Mouse (Mus musculus) fat pad, adult 2 months (tissue): ENCODE data around the gene Gm5447.
A peak's percentile ranks its signal among the peaks of the same experiment; 100 is the strongest.

Experiments used
- DNase-seq: peaks from one replicate; pipeline ENCODE4 v3.0.0-alpha.2; 2011; ENCODE audit warnings: low read depth, low spot score; ENCODE audit errors: extremely low read depth

The Gm5447 gene

DNA sequence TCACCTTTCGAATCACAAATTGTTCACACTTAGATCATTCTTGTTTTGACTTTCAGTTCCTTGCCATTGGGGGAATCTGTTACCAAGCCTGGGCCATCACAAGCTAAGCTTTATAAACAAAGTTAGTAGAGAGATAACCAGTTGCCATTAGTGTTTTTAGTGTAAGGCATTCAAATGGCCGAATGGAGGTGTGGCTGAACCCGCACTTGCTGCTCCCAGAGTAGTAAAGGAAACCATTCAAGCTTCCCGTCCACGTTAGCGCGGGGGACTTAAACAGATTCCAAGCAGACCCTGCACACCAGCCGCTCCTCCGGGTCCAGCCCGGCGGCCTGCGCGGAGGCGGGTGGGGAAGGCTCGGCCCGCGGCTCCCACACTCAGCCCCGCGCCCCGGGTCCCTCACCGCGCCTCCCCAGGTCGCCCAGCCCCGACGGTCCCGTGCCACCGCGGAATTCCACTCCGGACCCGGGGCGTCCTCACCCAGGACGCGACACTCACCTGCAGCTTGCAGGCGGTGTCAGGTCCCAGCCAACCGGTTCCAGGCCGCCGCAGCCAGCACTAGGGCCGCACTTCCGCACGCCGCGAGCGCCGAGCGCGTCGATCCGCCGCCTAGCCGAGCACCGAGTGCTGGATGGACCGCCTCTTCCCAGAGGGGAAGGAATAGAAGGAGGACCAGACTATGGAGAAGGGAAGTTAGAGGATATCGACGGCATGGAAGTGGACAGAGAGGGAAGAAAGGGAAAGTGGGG lies at the start of gene Gm5447, which contains the start of gene Exoc2:
Gene Gm5447 (plus strand): TSS at position 704 of the 746 bp plus-strand sequence.
Gene Exoc2 (minus strand): TSS at position 593 of the 746 bp plus-strand sequence.
- peak; percentile 21 for DNase-seq

DNA sequence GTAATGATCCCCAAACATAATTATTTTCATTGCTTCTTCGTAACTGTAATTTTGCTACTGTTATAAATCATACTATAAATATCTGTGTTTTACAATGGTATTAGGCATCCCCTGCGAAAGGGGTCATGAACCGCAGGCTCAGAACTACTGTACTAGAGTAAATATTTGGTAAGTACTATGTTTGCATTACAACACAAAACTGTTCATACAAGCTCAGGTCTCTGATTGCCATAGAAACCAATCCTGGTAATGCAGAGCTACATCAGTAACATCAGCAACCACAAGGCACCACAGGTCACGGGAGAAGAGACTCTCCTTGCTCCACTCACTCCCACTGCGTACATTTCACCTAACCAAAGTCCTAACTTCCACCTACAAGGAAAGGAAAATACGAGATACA lies 49.7 kb upstream of the Gm5447 start:
- no peak for DNase-seq

GRCm38 (mm10) chr13:30929119-30929518 lies 44.9 kb upstream of the Gm5447 start:
- no peak for DNase-seq

- DNase-seq: no peak
Measured at GRCm38 (mm10) chr13:30931613-30932012, 42.4 kb upstream of the Gm5447 start.

GRCm38 (mm10) chr13:30932972-30933371 lies 41.0 kb upstream of the Gm5447 start:
- no peak for DNase-seq

DNA sequence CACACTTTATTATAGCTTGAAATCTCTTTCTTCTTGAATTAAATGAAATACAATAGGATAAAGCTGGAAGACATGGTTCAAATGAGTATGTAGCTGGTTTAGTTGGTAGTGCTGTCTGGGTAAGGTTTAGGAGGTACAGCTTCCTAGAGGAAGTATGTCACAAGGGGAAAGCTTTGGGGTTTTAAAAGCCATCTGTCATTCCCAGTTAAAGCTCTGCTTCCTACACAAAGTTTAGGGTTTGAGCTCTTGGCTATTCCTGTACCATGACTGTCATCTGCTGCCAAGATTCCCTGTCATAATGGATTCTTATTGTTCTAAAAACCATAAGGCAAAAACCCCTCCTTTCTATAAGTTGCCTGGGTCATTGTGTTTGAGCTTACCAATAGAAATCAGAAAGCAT lies 28.2 kb upstream of the Gm5447 start:
- DNase-seq: no peak

- no peak for DNase-seq
Measured at GRCm38 (mm10) chr13:30947129-30947528, 26.9 kb upstream of the Gm5447 start.

DNA sequence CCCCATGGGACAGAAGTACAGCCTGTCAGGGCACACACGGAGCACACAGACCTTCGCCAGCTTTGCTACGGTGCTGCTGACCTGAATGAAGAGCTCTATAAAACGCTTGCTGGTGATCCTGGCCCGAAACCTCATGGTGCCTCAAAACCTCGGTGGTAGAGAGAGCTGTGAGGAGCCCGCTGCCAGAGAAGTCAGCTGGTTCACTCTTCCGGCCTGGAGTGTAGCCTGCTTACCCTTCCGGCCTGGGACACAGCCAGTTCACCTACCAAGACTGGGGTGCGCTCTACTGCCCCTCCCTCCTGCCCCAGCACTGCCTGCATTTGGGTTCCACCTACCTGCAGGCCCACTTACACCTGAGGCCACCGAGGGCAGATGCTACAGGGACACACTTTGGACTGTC lies 26.5 kb upstream of the Gm5447 start, which contains the start of gene Hus1b:
Gene Hus1b (minus strand): TSS at position 220 of the 400 bp plus-strand sequence.
- DNase-seq: no peak

GRCm38 (mm10) chr13:30949181-30949580 lies 24.8 kb upstream of the Gm5447 start:
- DNase-seq: no peak

DNA sequence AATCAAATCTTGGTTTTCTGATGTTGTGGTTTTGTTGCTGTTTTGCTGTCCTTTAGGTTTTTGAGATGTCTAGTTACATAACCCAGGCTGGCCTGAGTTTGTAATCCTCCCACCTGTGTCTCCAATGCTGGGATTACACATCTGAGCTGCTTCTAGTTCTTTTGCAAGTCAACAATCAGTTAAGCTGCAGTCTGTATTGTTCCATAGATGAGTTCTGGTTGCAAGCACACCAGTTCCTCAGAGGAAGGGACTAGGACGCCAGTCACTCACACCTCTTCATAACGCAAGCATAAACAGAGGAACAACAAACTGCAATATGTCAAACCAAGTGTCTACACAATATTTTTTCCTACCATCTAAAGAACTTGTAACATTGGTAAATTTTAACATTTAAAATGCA lies 22.0 kb upstream of the Gm5447 start:
- DNase-seq: no peak

DNA sequence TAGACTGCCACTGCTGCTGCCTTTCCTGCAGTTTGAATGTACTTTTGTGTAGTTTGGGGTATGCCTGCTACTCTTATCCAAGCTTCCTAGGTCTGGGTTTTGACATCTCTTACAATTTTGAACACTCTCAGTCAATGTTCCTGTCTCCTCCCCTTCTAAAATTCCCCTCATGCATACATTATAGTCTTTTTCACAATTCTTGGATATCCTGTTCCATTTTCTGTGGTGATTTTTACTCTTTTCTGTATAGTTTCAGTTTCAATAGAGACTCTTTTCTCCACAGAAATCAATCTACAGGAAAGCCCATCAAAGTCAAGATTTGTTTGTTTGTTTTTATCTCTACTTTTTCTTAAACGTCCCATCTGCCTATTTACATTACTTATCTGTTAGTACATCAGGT lies 20.4 kb upstream of the Gm5447 start:
- no peak for DNase-seq

GRCm38 (mm10) chr13:30960714-30961113 lies 13.3 kb upstream of the Gm5447 start:
- DNase-seq: no peak

DNA sequence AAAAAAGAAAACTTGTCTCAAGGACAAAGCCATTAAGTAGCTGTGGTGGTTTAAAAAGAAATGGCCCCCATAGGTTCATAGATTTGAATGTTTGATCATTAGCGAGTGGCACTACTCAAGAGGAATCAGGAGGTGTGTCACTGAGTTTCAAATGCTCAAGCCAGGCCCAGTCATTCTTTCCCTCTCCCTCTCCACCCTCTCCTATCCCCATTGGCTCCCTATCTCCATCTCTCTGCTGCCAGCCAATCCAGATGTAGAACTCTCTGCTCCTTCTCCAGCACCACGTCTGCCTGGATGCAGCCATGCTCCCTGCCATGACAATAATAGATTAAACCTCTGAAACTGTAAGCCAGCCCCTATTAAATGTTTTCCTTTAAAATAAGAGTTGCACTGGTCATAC lies 12.1 kb upstream of the Gm5447 start:
- DNase-seq: no peak

- DNase-seq: no peak
Measured at GRCm38 (mm10) chr13:30966507-30966911, 7.5 kb upstream of the Gm5447 start.

- DNase-seq: no peak
Measured at GRCm38 (mm10) chr13:30968311-30968710, 5.7 kb upstream of the Gm5447 start.

DNA sequence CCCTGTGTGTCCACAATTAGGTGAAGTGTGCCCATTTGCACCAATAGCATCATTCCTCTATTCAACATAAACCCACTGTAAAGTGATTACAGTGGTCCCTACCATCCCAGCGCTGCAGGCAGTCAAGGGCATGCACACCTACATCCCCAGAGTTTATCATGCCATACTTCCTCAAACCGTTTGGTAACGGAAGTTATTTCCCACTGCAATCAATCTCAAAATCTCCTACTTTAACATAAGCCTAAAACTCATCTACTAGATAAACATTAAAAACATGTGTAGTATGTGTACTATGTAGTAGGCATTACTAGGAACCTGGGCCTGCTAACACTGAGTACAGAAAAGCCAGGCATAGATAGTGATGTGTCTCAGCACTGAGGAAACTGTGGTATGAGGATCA lies 3.0 kb upstream of the Gm5447 start:
- DNase-seq: no peak

DNA sequence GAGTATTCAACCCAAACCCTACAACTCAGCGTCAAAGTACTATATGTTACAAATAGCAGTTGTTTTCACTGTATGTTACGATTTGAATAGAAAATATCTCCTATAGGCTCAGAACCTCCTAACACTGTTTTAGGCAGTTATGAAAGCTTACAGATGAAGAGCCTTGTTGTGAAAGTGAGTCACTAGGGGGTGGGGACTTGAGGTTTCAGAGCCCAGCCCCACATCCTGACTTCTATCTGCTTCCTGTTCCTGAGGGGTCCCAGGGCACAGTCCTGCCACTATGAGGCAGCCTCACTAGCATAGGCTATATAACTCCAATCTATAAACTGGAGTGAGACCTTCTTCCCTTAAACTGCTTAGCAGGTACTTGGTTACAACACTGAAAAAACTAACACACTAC lies 1.9 kb upstream of the Gm5447 start:
- no peak for DNase-seq

GRCm38 (mm10) chr13:30974247-30974630 lies 235 bp downstream of the Gm5447 start:
- DNase-seq: no peak

DNA sequence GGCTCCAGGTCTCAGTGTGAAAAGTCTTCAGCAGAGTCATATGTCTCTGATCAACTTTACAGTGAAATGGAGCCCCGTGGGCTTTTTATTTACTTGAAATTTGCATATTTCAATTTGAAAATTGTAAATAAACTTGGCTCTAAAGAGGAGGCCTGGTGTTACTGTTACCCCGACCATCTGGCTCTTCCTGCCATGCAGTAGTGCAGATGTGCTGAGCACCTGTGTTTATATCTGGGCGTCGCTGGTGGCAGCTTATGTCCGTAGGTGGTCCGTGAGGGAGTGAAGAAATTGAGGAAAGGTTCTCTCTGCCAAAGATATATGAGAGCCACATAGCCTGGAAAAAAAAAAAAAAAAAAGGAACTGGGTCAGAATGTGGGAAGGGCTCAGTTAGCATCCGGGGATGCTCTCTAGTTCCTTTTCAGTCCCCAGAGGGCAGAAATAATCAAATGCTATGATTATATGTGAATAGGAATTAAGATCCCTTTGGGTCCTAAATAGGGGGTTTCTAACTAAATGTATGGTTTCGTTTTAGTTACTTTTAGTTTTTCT lies 2.6 kb downstream of the Gm5447 start:
- DNase-seq: no peak

DNA sequence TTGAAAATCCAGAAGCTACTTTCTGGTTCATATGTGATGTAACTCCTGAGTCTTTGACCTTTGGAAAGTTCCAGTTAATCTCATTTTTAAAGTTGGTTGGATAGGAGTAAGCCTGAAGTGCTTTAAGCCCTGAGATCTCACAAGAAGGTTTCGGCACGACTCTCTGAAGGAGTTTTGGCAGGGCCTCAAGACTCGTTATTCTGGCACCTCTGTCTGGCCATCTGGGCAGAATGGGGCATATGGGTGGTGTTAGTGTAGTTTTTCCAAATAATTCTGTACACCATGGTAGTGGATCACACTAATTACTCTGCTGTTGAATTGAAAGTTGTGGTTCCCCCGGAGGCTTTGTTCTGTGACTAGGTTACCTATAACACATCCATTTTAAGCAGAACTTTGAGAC lies 4.2 kb downstream of the Gm5447 start:
- DNase-seq: no peak

GRCm38 (mm10) chr13:30981666-30982065 lies 7.7 kb downstream of the Gm5447 start:
- no peak for DNase-seq

DNA sequence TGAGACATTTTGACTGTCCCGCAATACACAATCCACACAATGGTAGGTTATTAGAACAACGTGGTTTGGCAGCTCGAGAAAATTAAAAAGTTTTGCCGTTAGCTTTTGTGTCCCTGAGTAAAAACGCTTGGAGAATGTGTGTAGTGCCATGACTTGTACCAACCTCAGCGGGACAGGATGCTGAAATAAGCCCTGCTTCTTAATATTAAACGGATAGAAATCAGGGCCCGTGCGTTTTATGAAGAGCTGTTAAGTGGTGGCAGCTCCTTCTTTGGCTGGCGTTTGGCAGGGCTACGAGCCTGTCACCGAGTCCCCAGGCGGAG lies 11.2 kb downstream of the Gm5447 start:
- no peak for DNase-seq
